Mouse (Mus musculus) CD8-positive naive resting alpha-beta T cell, adult 2 months (primary cell): ENCODE data around the gene Hpca.

ENCODE experiments used
- DNase-seq, 2 experiments: peaks; one replicate each; pipeline ENCODE4 v3.0.0; 2022; ENCODE audit warnings: low read depth in 2 of 2, low spot score in 2 of 2

Gene Hpca

DNA sequence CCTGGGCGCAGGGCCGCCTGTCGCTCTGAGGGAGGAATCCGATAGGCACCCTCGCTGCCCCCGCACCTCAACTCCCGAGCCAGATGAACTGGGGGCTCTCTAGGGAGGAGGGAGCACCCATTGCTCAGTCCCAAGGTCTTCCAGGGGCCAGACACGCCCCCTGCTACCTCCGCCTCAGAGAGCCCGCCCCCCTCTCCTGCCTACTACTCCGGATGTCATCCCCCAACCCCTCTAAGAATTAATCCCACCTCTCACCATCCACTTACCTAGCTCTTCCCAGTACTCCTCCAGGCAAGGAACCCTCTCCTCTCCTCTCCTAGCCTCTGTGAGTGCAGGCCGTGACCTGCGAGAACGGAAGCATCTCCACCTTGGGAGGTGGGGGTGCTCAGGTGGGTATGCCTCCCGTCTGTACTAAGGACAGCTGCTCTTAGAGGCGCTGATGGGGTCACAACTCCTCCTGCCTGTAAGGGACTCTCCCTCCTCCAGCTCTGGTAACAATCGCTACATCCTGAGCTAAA, at the start of gene Hpca:
Gene Hpca, minus strand, starts transcription at position 468 of the 518 bp plus-strand sequence.
- no peak for DNase-seq

DNA sequence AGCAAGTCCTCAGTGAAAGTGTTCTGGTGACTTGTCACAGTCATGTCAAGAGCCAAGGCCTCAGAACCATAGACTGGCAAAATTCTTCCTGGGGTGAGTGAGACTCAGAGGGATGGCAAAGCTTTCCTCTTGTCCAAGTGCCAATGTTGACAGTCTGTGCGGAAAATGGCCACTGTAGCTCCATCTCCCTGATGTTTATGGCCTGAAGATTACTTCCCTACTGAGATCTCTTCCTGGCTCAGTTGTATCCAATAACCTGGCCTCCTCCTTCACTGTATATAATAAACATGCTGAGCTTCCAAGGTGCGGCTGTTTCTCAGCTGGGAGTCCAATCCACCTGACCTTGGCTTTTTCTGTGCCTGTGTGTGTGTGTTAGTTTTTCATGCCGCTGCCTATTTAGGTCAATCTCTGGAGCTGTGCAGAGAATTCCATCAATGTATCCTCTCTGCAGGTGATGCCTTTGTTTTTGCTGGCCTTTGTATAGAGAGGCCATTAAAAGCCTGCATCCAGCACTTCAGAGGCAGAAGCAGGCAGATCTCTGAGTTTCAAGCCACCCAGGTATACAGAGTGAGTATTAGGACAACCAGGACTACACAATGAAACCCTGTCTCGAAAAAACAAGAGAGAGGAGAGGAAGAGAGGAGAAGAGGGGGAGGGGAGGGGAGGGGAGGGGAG, 39.9 kb upstream of the Hpca start:
- no peak for DNase-seq

DNA sequence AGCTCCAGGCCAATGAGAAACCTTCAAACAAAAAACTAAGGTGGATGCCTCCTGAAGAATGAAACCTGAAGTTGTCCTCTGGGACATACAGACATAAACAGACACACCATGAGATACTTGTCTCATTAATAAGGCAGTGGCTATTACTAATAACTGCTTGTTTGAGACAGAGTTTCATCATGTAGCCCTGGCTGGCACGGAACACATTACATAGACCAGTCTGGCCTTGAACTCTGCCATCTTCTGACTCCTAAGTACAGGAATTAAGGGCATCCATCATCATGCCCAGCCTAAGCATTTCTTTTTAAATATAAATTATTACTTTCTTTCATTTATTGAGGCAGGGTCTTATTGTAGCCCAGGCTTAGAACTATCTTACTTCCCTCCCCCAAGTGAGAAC, 39.2 kb upstream of the Hpca start:
- no peak for DNase-seq

DNA sequence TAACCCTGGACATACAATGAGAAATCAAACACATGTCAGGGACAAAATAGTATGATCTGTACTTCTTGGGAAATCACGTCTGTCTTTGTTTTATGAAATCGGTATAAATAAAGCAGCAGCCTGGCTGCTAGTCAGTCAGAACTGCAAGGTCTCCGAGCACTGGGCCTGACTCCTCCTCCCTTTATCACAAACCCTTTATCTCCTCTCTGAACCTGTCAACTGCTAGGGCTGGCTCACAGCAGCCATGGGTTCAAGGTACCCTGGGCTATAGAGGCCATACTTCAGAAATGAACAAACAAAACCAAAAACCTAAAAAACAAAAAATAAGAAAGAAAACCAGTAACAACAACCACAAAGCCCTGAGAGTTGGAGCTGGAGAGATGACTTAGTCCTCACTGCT, 36.7 kb upstream of the Hpca start:
- no peak for DNase-seq

DNA sequence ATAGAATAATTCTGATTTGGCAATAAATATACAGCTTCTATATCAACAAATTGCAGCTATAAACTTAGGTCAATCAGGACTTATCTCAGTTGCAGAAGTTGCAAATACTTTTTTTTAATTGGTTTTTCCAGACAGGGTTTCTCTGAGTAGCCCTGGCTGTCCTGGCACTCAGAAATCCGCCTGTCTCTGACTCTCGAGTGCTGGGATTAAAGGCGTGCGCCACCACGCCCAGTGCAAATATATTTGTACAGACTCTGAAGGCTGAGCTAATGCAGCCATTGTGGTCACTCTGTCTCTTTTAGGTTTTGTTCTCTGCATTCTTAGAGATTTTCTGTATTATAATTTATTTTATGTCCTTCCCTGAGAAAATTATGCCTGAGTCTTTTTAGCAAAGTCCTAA, 35.7 kb upstream of the Hpca start:
- no peak for DNase-seq

DNA sequence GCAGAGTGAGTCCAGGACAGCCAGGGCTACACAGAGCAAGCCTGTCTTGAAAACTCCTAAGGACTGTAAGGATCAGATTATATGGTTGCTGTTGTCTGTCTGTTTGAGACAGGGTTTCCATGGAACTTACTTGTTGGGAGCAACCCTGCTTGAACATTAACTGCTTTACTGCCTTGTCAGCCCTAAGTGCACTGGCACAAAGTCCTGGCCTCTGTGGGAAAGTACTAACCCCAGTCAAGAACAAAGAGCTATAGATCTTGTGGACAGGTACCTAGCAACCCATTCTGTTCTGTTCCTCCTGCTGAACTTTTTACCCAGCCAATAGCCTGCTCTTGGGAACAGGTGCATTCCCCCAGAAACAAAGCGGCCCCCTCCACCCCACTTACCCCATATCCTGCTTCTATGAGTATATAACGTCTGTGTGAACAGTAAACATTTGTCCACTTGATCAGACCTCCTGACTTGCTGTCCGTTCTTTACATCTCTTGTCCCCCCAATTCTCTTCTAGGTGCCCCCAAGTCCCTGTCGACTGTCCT, 29.5 kb upstream of the Hpca start:
- DNase-seq: no peak

DNA sequence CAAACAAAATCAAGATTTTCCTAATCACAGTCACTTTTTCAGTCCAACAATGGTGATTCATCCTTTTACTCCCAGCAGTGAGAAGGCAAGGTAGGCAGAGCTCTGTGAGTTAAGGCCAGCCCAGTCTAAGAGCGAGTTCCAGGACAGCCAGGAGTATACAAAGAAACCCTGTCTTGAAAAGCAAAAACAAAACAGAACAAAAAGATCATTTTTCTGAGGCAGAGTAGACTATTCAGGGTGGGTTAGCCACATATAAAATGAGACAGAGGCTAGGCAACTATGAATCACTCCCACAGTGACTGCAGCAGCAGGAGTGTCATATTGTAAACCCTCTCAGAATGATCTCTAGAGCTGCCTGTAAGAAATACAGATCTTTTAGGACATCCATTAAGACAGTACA, 27.5 kb upstream of the Hpca start:
- DNase-seq: no peak

DNA sequence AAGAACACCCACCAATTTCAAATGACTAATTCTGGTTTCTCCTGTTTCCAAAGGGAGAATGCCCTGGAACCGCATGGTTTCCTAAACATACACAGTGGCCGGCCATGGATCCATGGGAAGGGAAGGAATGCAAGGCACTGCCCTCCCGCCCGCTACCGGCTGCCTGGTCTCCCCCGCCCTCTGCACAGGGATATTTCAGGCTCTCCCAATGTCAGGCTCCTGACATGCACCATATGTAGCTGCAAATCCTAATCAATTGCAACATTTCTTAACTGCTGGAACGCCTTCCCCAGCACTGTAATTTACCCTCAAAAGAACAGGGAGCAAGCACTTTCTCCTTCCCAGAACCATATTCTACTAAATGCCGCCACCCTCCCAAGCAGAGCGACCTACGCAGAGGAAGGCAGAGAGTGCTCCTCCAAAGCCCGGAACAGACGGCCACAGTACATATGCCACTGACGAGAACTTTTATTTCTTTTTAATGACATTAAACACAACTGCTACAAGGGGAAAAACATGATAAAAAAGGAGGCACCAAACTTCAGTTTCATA, 25.8 kb upstream of the Hpca start:
- DNase-seq: no peak

DNA sequence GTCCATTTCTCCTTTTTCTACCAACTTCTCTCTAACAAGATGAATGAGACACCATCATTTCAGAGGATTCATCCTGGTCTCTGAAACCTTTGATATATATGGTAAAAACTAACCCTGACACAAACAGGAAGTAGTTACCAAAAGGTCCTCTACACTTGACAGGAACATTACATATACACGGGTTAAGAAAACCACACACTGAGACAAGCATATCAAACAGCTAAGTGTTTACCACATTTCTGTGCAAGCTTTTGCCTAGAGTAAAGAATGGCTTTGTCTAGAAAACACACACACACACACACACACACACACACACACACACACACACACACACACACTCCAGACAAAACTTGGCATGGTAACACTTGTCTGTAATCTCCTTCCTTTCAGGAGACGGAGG, 24.6 kb upstream of the Hpca start:
- DNase-seq: no peak

DNA sequence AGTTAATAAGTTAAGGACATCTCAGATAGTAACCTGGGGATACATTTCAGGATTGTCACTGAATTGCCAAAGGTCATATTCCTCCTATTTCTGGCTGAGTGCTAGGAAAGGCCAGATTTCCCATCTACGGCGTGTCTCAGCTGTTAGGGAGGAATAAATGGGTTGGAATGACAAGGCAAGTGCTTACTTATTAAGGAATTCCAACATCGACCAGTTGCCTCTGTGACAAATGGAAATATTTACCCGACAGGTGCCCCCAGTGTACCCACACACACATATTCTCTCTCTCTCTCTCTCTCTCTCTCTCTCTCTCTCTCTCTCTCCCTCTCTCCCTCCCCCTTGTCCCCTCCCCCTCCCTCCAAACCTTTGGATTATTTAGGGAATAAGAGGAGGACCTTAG, 24.1 kb upstream of the Hpca start:
- DNase-seq: no peak

DNA sequence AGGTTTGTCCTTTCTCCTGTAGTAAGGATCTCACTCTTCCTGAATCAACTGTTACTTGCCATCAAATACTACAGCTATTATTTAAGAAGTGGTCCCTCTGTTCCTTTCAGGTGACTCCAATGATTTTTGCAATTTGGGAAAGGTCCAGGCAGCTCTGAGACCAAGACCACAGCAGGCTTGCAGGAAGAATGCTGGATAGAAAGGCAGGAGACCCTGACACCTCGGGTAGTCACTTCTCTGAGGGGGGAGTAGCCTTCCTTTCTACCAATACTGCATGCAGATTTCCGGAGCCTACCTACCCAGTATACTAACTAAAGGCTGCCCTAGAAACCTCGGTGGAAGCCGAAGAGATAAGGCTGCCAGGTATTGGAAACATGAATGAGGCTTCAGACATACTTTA, 23.6 kb upstream of the Hpca start:
- no peak for DNase-seq

DNA sequence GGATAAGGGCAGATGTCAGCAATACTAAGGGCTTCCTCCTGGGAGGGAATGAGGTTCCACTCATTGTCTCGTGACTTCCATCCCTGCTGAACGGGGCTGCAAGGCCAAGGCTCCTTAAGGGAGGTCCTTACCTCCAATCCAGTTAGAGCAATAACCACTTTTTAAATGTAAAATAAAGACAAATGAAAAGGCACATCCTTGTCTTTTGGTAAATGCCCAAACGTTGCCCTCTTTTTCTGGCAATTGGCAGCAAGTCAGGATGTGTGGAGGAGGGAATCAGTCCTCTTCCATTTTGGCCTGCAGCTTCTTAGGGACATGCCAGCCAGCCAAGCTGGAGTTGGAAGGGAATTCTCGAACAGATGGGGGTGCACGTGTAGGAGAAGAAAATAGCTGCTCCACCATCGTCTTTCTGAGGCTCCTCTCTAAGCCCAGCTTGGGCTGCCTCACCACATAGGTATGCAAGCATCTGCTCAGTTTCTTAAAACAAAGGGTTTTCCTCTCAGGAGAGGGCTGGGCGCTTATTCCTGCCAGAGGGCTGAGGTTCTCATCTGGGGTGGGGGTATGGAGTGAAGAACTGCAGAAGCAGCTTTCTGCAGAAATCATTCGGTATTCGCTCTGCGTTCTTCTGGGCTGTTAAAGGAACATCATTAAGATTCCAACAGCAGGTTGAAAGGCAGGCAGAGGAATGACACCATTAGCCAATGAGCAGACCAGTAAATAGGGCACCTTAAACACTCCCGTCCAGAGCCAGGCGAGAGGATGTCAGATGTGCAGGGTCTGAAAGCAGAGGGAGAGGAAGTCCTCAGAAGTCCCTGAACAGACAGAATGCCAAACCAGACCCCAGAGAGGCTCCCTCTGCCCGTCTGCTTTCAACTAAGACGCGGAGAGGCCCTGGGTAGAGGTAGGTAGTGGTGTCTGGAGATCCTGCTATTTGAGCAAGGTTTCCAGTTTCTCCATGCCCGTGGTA, 22.8 kb upstream of the Hpca start:
- no peak for DNase-seq

DNA sequence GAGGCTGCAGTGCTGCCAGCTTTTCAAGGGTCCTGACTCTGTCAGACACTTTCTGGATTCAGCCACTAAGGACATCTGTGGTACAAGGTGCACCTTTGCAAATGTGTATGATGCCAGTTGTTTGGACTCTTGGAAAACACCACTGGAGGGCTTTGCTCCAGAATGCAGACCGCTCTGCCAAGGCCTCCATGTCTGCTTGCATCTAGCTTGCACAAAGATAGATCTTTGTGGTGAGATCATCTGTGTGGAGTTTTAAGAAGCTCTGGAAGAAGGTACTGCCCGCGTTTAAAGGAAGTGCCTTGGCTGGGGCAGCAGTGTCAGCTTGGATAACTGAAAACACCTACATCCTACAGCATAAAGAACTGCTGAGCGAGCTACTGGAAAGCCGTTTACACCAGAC, 21.7 kb upstream of the Hpca start:
- DNase-seq: no peak

DNA sequence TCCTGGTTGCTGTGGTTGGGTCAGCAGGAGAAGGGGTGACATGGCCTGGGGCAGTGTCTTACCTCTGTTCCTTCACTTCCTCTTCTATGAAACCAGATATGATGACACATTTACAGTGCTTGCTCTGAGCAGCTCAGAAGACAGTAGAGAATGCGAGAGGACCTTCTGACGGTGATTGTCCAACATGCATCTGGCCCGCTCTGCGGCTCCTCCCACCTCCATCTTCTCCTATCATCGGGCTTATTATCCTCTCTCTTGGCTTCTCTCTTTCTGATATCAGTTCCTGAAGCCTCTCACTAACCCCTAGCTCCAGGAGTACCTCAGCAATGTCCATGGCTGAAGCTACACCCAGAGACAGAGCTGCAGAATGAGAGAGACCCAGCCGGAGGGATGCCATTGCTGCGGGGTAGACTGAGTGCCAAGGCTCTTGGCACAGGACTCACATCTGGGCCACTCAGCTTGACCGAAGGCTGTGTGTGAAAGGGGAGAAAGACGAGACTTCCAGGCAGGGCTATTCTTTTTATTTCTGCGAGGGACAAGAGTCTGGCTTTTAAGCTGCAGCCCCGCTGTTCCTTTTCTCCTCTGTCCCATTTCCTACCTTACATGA, 20.7 kb upstream of the Hpca start:
- DNase-seq: no peak

DNA sequence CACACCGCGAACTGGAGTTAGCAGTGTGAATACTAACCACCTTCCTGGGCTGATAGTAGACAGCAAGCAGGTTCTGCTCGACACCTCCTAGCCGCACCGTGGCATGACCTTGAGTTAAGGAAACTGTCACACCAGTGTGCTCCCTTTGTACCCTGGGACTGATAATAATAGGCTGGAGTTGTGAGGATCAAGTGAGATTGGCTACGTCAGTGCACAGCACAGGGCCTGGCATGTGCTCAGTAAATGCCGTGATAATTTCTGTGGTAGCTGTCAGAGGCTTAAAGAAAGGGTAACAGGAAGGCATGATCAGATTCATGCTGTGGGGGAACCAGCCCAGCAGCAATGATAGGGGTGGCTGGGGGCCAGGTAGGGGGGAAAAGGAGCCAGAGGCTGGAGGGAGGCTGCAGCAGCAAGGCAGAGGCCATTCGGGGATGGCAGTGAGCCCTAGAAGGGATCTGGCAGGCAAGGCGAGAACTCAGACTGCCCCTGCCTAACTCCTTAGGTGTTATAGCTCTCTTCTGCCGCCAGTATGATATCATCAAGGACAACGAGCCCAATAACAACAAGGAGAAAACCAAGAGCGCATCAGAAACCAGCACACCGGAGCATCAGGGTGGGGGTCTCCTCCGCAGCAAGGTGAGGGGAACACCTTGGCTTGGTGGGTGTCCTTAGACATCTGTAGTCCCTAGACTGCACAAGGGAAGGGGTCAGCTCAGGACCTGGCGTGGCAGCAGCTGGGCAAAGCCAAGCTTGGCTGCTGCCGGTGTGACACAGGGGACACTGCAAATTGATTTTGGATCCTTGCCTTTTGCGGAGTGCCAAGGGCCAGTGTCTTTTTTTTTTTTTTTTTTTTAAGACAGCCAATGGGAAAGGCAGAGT, 20.0 kb upstream of the Hpca start:
- DNase-seq: no peak

DNA sequence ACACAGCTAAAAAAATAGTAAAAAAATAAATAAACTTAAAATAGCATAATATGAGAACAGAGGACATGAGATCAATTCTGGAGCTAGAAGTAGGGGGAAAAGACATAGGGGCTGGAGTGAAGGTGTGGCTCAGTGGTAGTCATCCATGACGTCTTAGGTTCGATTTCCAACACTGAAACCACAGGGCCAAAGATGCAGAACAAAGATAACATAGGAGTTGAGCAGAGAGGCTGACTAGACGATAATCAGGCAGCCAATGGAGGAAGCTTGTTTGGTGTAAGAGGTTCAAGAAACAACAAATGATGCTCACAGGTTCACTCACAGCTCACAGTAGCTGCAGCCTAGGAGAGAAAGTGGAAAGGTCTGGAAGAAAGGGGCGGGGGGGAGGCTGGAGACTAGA, 19.0 kb upstream of the Hpca start:
- no peak for DNase-seq

DNA sequence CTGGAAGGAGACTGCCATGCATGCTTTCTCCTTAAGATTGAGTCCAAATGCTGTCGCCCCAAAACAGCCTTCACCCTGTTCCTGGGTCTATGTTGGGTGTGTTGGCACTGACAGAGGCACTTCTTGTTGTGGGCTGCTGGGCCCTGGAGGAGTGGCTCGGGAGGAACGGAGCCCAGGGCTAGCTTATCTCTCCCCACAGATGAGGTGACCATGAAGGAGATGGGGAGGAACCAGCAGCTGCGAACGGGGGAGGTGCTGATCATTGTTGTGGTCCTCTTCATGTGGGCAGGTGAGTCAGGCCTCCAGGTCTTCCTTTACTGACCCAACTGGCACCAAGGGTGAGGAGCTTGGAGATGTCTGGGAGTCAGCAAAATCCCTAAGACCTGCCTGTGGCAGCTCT, 17.8 kb upstream of the Hpca start:
- DNase-seq: no peak

DNA sequence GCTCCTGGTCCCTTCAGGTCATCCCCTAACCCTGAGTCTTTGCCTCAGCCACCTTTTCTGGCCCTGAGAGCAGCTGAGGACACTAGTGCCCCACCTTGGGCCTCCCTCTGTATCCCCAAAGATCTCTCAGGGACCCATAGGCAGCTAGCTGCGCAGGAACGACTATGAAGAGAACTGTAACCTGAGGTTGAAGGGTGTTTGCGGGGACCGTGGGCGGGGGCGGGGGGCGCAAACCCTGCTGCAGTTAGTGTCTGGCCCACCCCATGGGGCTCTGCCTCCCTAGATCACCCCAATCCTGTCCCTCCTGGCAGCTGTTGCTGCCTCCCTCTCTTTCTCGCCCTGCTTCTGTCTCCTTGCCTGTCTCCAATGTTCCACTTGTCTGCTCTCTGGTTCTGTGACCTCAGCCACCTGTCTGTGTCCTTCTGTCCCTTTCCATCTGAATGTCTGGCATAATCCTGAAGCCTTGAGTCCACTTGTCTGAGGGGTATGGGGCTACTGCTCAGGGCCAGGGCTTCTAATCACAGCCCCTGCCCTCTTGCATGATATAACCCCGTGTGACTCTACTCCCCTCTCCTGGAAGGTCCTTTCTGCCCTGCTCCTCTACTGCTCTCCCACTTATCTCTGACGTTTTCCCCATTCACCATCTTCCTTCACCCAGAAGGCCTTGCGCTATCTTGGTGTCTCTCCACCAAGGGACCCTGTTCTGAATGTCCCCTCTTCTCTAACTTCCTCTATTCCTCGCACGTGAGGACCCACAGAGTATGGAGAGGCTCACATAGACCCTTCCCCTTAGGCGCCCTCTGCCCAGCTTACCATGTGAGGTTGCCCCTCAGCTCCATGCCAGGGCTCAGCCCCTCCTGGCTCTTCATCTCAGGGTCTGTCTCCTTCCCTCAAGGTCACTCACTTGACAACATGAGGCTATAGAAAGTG, 15.8 kb upstream of the Hpca start:
- DNase-seq: no peak
